8 mouse cellular contexts compared by ENCODE assay signal in genomic region chr11:12037075-12037686, GRCm38 (mm10). TPM values are rescaled to one million over a fixed set of nuclear protein-coding genes. Genes with fewer than 3 reads are reported as not detected.
DNase-seq lines count a peak whose midpoint lies in the region; ATAC-seq lines count a peak whose summit lies in the region.

No protein-coding gene starts in this region.

- H3K4me1 ChIP-seq in forebrain, embryonic 15.5 days, result peaks cover 17% of the 10 kb centered on the region; the same call in 1 of the 2 replicates
- H3K4me1 ChIP-seq in limb, embryonic 12.5 days (replicated peaks), result no peaks in the 10 kb centered on the region; the same call in 1 of the 2 replicates
- H3K4me1 ChIP-seq in midbrain, embryonic 10.5 days, result peaks cover 25% of the 10 kb centered on the region

- peak overlapping the region; percentile 51 for H3K4me3 ChIP-seq in forebrain, embryonic 15.5 days
- H3K4me3 ChIP-seq in limb, embryonic 12.5 days (replicated peaks), result peak overlapping the region; percentile 73
- peak overlapping the region; percentile 75 for H3K4me3 ChIP-seq in midbrain, embryonic 10.5 days

- H3K9me3 ChIP-seq in forebrain, embryonic 15.5 days, result no peaks in the 10 kb centered on the region
- H3K9me3 ChIP-seq in limb, embryonic 12.5 days, result no peaks in the 10 kb centered on the region
- no peaks in the 10 kb centered on the region for H3K9me3 ChIP-seq in midbrain, embryonic 10.5 days (replicated peaks)

- H3K27me3 ChIP-seq in forebrain, embryonic 15.5 days, result peaks cover 89% of the 10 kb centered on the region
- peaks cover 87% of the 10 kb centered on the region for H3K27me3 ChIP-seq in limb, embryonic 12.5 days
- H3K27me3 ChIP-seq in midbrain, embryonic 10.5 days (ENCODE audit: low read depth, poor library complexity, severe bottlenecking), result peaks cover 100% of the 10 kb centered on the region

- ATAC-seq in forebrain, embryonic 15.5 days (replicated peaks), result peak; percentile 61
- peak; percentile 64 for ATAC-seq in limb, embryonic 12.5 days (ENCODE audit: insufficient number of reproducible peaks, insufficient read depth, low FRiP score, low TSS enrichment, low read depth)

- under 1% methylated on average over 73 of the region's 93 CpGs for WGBS in forebrain, embryonic 15.5 days
- WGBS in limb, embryonic 12.5 days, result 1% methylated on average over 70 of the region's 93 CpGs
- WGBS in midbrain, embryonic 10.5 days, result under 1% methylated on average over 72 of the region's 93 CpGs

- peak; percentile 6 for DNase-seq in right cerebral cortex, postnatal 14 days
- DNase-seq in right cerebral cortex, adult 2 months (ENCODE audit: low spot score in 2 of 2), result no peak
- peak; percentile 76 for DNase-seq in heart, postnatal 4 days
- peak; percentile 78 for DNase-seq in midbrain, embryonic 10.5 days (ENCODE audit: low spot score)
- DNase-seq in urinary bladder, adult 2 months (ENCODE audit: low spot score), result peak; percentile 44
- no peak for DNase-seq in right cerebral cortex, postnatal 36 days (ENCODE audit: low spot score in 2 of 2)

- H3K36me3 ChIP-seq in forebrain, embryonic 15.5 days, result no peaks in the 10 kb centered on the region
- no peaks in the 10 kb centered on the region; the same call in 1 of the 2 replicates for H3K36me3 ChIP-seq in limb, embryonic 12.5 days
- H3K36me3 ChIP-seq in midbrain, embryonic 10.5 days, result peaks cover 6% of the 10 kb centered on the region; the same call in 1 of the 2 replicates

- peak overlapping the region; percentile 63 for H3K27ac ChIP-seq in forebrain, embryonic 15.5 days (replicated peaks)
- peak overlapping the region; percentile 97 for H3K27ac ChIP-seq in limb, embryonic 12.5 days
- H3K27ac ChIP-seq in midbrain, embryonic 10.5 days (replicated peaks), result peak overlapping the region; percentile 97

- H3K4me2 ChIP-seq in forebrain, embryonic 15.5 days (replicated peaks), result peak overlapping the region; percentile 48
- peak overlapping the region; percentile 59 for H3K4me2 ChIP-seq in limb, embryonic 12.5 days

- peak overlapping the region; percentile 39 for H3K9ac ChIP-seq in forebrain, embryonic 15.5 days (replicated peaks)
- H3K9ac ChIP-seq in limb, embryonic 12.5 days (replicated peaks), result peak overlapping the region; percentile 98

RNA-seq across cellular contexts. Expression of gene Grb10, which starts 1.3 kb away (rescaled TPM):
- 97.9 and 99.1 TPM in 2 replicates for polyA plus RNA-seq in forebrain, embryonic 15.5 days (2015; fragmentation: Nextera tagmentation; extraction: Ambion mirVana)
- 100 to 1,000 TPM; 356 to 401 TPM for total RNA-seq in heart, postnatal 4 days (2021)
- polyA plus RNA-seq in limb, embryonic 12.5 days (2016; fragmentation: Nextera tagmentation; extraction: Ambion mirVana), result 546 and 599 TPM in 2 replicates
- polyA plus RNA-seq in midbrain, embryonic 10.5 days (2016; fragmentation: Nextera tagmentation; extraction: Ambion mirVana), result 441 and 449 TPM in 2 replicates
- 38.2 and 39.6 TPM in 2 replicates for polyA plus RNA-seq in urinary bladder, adult 2 months (2012; rRNA removed)

Comparison
In these comparisons a context has a peak if more than half of its experiments do, and no peak if none do; other contexts are left out.
1. DNase-seq: peak in right cerebral cortex, postnatal 14 days (single experiment), heart, postnatal 4 days (single experiment), midbrain, embryonic 10.5 days (single experiment) and urinary bladder, adult 2 months (single experiment); none in right cerebral cortex, adult 2 months (0 of 2) and right cerebral cortex, postnatal 36 days (0 of 2).
2. Peak in every context shown above with its lines, with median percentiles within 50 percentile points of each other: H3K27ac ChIP-seq and H3K4me3 ChIP-seq.